Mouse (Mus musculus) kidney, postnatal 10 days (tissue): ENCODE results near the gene Il1a.

Experiments used
- DNase-seq: peaks from one replicate; pipeline ENCODE4 v3.0.0; 2021; ENCODE audit warnings: mixed read lengths

Gene Il1a

GRCm38 (mm10) chr2:129261151-129261794 is 48.5 kb downstream of the Il1a start:
- DNase-seq: no peak

GRCm38 (mm10) chr2:129260646-129261045 is 49.1 kb downstream of the Il1a start:
- no peak for DNase-seq

DNA sequence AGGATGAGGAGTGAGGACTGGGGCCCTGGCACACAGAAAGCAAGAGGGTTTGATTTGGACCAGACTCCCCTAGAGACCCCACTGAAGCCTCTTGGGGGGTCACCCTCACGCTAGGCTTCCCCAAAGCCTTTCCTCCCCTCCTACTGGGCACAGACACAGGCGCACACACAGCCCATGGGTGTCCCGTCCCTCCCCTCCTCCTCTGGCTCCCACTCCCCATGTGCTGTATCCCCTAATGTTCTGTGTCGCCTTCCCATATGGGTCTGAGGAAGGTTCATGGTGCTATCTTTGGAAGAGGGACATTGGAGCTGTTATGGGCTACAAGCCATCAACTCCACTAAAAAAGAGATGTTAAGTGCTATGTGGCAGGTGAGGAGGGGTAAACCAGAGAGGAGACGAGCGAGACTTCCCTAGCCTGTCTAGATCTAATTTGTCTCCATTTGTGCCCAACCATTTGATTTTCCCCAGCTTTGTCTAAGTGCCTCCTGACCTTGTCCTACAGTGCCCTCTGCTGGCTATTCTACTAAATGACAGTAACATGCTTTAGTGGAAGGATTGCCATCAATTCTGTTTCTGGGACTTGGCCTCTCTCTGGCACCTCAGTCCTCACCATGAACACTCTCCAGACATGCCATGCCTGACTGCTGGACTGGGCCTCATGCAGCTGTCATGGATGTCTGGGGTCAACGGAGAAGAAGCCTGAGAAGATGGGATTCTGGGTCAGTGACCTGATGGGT is 51.1 kb downstream of the Il1a start:
- peak; percentile 76 for DNase-seq

- DNase-seq: no peak
Observed at GRCm38 (mm10) chr2:129258056-129258455, 51.7 kb downstream of the Il1a start.

GRCm38 (mm10) chr2:129256006-129256405 is 53.8 kb downstream of the Il1a start:
- no peak for DNase-seq

- no peak for DNase-seq
Observed at GRCm38 (mm10) chr2:129254076-129254475, 55.7 kb downstream of the Il1a start.

GRCm38 (mm10) chr2:129253631-129253970 is 56.2 kb downstream of the Il1a start:
- no peak for DNase-seq

GRCm38 (mm10) chr2:129252836-129253630 is 56.7 kb downstream of the Il1a start:
- DNase-seq: no peak
